Mouse (Mus musculus) embryonic fibroblast, embryonic 13.5 days (primary cell): ENCODE data around the gene Nol6.

ENCODE experiments used
- CTCF ChIP-seq: IDR thresholded peaks from 2 replicates; pipeline ENCODE4 v1.5.1; 2011; ENCODE audit warnings: mild to moderate bottlenecking, control low read depth, low read length, moderate library complexity, borderline replicate concordance; ENCODE audit not compliant: insufficient read depth
- POLR2A ChIP-seq: IDR thresholded peaks from 2 replicates; pipeline ENCODE4 v1.6.1; 2011; ENCODE audit warnings: low read depth, mild to moderate bottlenecking, control low read depth, low read length, moderate library complexity

GRCm38 (mm10) chr4:41089705-41090104, 34.5 kb downstream of the Nol6 start:
- no peak for TF ChIP-seq CTCF
- no peak for TF ChIP-seq POLR2A
